Mouse (Mus musculus) testis, adult 2 months (tissue): Measurements from ENCODE around the gene Twnk. TPM values are rescaled to one million over a fixed set of nuclear protein-coding genes. Genes with fewer than 3 reads are reported as not detected.

ENCODE experiments used
- H3K27ac ChIP-seq: fragments of 200-500 bp; 2 replicates; pipeline ENCODE4 v1.5.1; 2012; ENCODE audit warnings: low read depth, low read length; ENCODE audit not compliant: control insufficient read depth, insufficient read depth
- H3K27me3 ChIP-seq: fragments of 200-500 bp; 2 replicates; pipeline ENCODE4 v1.6.1; 2012; ENCODE audit warnings: mild to moderate bottlenecking, low read length, moderate library complexity; ENCODE audit not compliant: control insufficient read depth, insufficient read depth
- H3K36me3 ChIP-seq: fragments of 200-500 bp; 2 replicates; pipeline ENCODE4 v1.6.1; 2012; ENCODE audit warnings: mild to moderate bottlenecking, low read length; ENCODE audit not compliant: control insufficient read depth, insufficient read depth
- H3K4me1 ChIP-seq: fragments of 200-500 bp; 2 replicates; pipeline ENCODE4 v1.6.1; 2012; ENCODE audit warnings: low read length; ENCODE audit not compliant: control insufficient read depth, insufficient read depth
- H3K4me3 ChIP-seq: fragments of 200-500 bp; 2 replicates; pipeline ENCODE4 v1.5.1; 2012; ENCODE audit warnings: low read depth, mild to moderate bottlenecking, low read length, moderate library complexity, mixed read lengths; ENCODE audit not compliant: control insufficient read depth
- CTCF ChIP-seq: fragments of 200-500 bp; IDR thresholded peaks from 2 replicates; pipeline ENCODE4 v1.5.1; 2012; ENCODE audit warnings: low read depth, mild to moderate bottlenecking, inconsistent platforms, low read length, moderate library complexity; ENCODE audit not compliant: control insufficient read depth, insufficient read depth, insufficient replicate concordance
- POLR2A ChIP-seq: fragments of 200-500 bp; IDR thresholded peaks from 2 replicates; pipeline ENCODE4 v1.6.1; 2012; ENCODE audit warnings: low read depth, mild to moderate bottlenecking, inconsistent platforms, low read length, moderate library complexity; ENCODE audit not compliant: control insufficient read depth
- polyA plus RNA-seq: library from polyadenylated mRNA; depleted of rRNA; stranded (reverse); fragments of >200 nt; gene quantifications from 2 replicates; pipeline ENCODE4 v1.2.3, GENCODE M21; 2012

The Twnk gene
- polyA plus RNA-seq, 1 experiment = 6.2 TPM

GRCm38 (mm10) chr19:45017216-45017771 lies 11.8 kb downstream of the Twnk start:
- Histone ChIP-seq H3K27ac (peak overlapping the region; percentile 86), H3K4me3 (peak overlapping the region; percentile 84), H3K27me3 (peaks cover 3% of the 10 kb centered on the region), H3K36me3 (no peaks in the 10 kb centered on the region), H3K4me1 (peaks cover 30% of the 10 kb centered on the region)
- TF ChIP-seq CTCF (no peak), POLR2A (peak; percentile 58; the same call in 1 of the 2 replicates)

- H3K4me1 ChIP-seq = peaks cover 30% of the 10 kb centered on the region
- H3K4me3 ChIP-seq = peak overlapping the region; percentile 84
- no peak for TF ChIP-seq CTCF
- TF ChIP-seq POLR2A = 0 out of 2 replicates have a peak, but pooled peaks have one; percentile 30
- H3K27me3 ChIP-seq = peaks cover 3% of the 10 kb centered on the region
- no peaks in the 10 kb centered on the region for H3K36me3 ChIP-seq
- H3K27ac ChIP-seq = peak overlapping the region; percentile 62
Observed at GRCm38 (mm10) chr19:45017909-45018308, 12.4 kb downstream of the Twnk start.

DNA sequence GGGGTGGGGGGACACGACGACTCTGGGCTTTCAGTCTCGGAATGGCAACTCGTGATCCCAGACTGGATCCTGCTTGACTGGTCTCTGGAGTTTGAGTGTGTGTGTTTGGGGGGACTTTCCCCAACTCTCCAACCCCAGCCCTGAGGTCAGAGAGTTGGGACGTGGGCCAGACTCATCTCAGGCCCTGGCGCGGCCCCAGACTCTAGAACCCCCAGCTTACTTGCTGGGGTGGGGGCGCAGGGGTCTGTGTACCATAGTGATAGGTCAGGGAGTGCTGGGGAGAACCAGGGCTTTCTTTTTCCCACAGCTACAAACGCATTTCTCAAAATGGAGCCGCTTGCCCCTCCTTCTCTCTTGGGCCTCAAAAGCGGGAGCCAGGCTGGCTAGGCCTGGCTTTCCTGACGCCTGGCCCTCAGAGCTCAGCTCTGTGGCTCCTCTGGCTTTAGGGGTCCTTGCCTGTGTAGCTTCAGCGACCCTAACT lies 12.9 kb downstream of the Twnk start:
- TF ChIP-seq CTCF (no peak), POLR2A (no peak)
- H3K27ac ChIP-seq = peak overlapping the region; percentile 86

DNA sequence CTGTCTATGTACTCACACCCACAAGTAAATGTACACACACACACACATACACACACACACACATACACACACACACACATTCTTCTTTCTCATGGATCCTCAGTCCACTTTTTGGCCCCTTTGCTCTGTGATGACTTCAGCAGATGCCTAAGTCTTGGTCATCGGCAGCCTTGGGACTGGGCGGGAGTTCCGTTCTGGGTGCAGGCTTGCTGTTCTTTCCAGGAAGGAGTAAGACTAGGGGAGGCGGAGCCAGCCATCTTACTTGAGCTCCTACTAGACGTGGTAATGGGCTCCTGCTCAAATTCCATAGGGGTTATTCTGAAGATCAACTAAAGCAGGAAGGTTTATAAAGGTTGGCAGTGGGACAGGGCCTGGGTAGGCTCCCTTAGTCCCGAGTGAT lies 14.9 kb downstream of the Twnk start:
- Histone ChIP-seq H3K27me3 (peaks cover 3% of the 10 kb centered on the region), H3K27ac (no peak overlapping the region), H3K36me3 (no peaks in the 10 kb centered on the region), H3K4me3 (no peak overlapping the region), H3K4me1 (peaks cover 29% of the 10 kb centered on the region)
- no peak for TF ChIP-seq CTCF
- no peak for TF ChIP-seq POLR2A

More for the DNA sequence above, 12.9 kb downstream of the Twnk start:
- Histone ChIP-seq H3K4me3 (peak overlapping the region; percentile 84), H3K36me3 (no peaks in the 10 kb centered on the region), H3K4me1 (peaks cover 30% of the 10 kb centered on the region), H3K27me3 (peaks cover 3% of the 10 kb centered on the region)

GRCm38 (mm10) chr19:45021362-45021761 lies 15.9 kb downstream of the Twnk start:
- H3K27ac ChIP-seq = no peak overlapping the region
- no peaks in the 10 kb centered on the region for H3K36me3 ChIP-seq
- TF ChIP-seq POLR2A (no peak), CTCF (no peak)
- H3K27me3 ChIP-seq = no peaks in the 10 kb centered on the region; the same call in none of the 2 replicates
- peaks cover 27% of the 10 kb centered on the region for H3K4me1 ChIP-seq
- H3K4me3 ChIP-seq = no peak overlapping the region

DNA sequence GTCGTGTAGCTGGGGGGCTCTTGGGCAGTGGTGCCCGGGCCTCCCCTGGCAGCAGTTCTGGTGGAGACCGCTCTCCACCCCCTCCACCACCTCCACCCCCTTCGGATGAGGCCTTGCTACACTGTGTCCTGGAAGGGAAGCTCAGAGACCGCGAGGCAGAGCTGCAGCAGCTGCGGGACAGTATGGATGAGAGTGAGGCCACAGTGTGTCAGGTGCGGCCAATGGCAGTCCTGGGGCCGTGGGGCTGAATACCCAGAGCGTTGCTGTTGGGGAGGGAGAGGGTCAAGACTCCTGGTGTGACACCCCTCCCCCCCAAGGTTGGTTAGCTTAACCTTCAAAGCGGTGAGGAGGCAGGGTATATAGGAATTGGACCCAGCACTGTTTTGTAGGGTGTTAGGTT lies 18.5 kb downstream of the Twnk start:
- Histone ChIP-seq H3K36me3 (no peaks in the 10 kb centered on the region), H3K4me3 (no peak overlapping the region), H3K27ac (no peak overlapping the region), H3K4me1 (peaks cover 26% of the 10 kb centered on the region), H3K27me3 (no peaks in the 10 kb centered on the region; the same call in 1 of the 2 replicates)
- TF ChIP-seq CTCF (no peak), POLR2A (no peak)

GRCm38 (mm10) chr19:45024775-45025174 lies 19.3 kb downstream of the Twnk start:
- Histone ChIP-seq H3K36me3 (no peaks in the 10 kb centered on the region), H3K4me1 (peaks cover 31% of the 10 kb centered on the region), H3K4me3 (peak overlapping the region; percentile 53), H3K27ac (no peak overlapping the region), H3K27me3 (no peaks in the 10 kb centered on the region; the same call in 1 of the 2 replicates)
- no peak for TF ChIP-seq POLR2A
- no peak for TF ChIP-seq CTCF

DNA sequence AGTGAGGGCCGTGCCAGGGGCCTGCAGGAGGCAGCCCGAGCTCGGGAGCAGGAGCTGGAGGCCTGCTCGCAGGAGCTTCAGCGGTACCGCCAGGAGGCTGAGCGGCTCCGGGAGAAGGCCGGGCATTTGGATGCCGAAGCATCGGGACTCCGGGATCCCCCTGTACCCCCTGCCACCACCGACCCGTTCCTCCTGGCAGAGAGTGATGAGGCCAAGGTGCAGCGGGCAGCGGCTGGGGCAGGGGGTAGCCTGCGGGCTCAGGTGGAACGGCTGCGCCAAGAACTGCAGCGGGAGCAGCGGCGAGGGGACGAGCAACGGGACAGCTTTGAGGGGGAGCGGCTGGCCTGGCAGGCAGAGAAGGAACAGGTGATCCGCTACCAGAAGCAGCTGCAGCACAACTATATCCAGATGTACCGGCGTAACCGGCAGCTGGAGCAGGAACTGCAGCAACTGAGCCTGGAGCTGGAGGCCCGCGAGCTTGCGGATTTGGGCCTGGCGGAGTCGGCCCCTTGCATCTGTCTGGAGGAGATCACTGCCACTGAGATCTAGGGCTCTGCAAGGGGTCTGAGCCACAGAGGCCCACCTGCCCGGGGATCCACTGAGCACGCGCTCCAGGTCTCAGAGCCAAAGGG lies 20.6 kb downstream of the Twnk start:
- Histone ChIP-seq H3K4me1 (peaks cover 30% of the 10 kb centered on the region), H3K4me3 (no peak overlapping the region), H3K36me3 (no peaks in the 10 kb centered on the region), H3K27me3 (no peaks in the 10 kb centered on the region; the same call in 1 of the 2 replicates), H3K27ac (no peak overlapping the region)
- TF ChIP-seq CTCF (no peak), POLR2A (no peak)
